Mouse (Mus musculus): Measurements from ENCODE around the gene Fundc1.

GRCm38 (mm10) chrX:17571271-17571620 is 879 bp downstream of the Fundc1 start:
- TF ChIP-seq POLR2A (IDR thresholded peaks at IDR 0.05; ENCODE audit: low read depth, low read length) (no peak), CTCF (IDR thresholded peaks at IDR 0.05; ENCODE audit: extremely low read depth, insufficient read length, insufficient replicate concordance, low read depth, low read length) (no peak)

All from small intestine, adult 2 months (tissue).